Mouse (Mus musculus): ENCODE results near the gene Chpf.

DNA sequence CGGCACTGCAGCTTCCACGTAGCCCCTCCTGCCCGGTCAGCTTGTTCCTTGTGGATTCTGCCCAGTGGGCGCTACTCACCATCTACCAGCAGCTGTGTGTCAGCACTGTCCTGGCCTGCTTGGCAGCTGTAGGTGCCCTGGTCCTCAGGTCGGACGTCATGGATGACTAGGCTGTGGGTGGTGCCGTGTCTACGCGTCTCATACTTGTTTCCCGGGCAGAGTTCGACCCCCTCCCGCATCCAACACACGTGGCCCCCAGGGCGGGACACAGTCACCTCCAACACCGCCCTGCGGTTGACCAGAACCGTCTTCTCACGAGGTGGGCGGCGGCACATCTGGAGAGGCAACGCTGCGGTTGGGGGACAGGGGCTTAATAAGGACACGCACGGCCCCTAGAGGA is 7.5 kb upstream of the Chpf start:
- TF ChIP-seq CTCF (IDR thresholded peaks at IDR 0.05): no peak
- TF ChIP-seq EP300 (IDR thresholded peaks at IDR 0.05): no peak
